Mouse (Mus musculus): ENCODE measurements around the gene Rock2.

GRCm38 (mm10) chr12:16860961-16861360 is 33.7 kb upstream of the Rock2 start:
- TF ChIP-seq CTCF (IDR thresholded peaks at IDR 0.05; ENCODE audit: low read depth, low read length): no peak
- TF ChIP-seq POLR2A (IDR thresholded peaks at IDR 0.05; ENCODE audit: extremely low read depth, insufficient read depth, low read length): no peak

Measured in liver, adult 2 months (tissue).